Mouse (Mus musculus): ENCODE measurements around the gene Tomm40l. TPM values are rescaled to one million over a fixed set of nuclear protein-coding genes. Genes with fewer than 3 reads are reported as not detected.

Tomm40l gene
- polyA plus RNA-seq, 1 experiment from 2014 or later: 32.2 TPM

DNA sequence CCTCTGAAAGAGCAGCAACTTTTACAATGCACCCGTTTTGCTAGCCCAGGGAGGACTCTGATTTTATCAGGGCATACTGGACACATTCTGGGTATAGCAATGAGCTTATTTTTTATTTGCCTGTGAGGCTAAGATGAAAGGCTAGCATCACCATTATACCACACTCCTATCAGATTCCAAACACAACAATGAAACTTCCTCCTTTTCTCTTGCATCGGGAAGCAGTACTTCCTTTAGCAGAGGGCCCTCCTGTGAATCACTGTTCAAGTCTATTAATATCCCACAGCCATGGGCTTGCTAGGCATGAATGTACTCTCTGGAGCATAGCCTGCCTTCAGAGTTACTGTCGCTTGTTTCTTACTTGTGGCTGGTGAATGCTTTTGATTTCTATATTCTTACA lies 51.2 kb downstream of the Tomm40l start:
- Histone ChIP-seq H3K4me3 (no peak overlapping the region), H3K27me3 (ENCODE audit: low read depth, poor library complexity, severe bottlenecking) (no peaks in the 10 kb centered on the region), H3K4me1 (peaks cover 5% of the 10 kb centered on the region; the same call in 1 of the 2 replicates), H3K27ac (replicated peaks) (no peak overlapping the region), H3K9me3 (replicated peaks) (no peaks in the 10 kb centered on the region), H3K36me3 (peaks cover 18% of the 10 kb centered on the region)
- WGBS: 65% methylated on average over 3 of the region's 3 CpGs
- no peak for DNase-seq (ENCODE audit: low spot score)

DNA sequence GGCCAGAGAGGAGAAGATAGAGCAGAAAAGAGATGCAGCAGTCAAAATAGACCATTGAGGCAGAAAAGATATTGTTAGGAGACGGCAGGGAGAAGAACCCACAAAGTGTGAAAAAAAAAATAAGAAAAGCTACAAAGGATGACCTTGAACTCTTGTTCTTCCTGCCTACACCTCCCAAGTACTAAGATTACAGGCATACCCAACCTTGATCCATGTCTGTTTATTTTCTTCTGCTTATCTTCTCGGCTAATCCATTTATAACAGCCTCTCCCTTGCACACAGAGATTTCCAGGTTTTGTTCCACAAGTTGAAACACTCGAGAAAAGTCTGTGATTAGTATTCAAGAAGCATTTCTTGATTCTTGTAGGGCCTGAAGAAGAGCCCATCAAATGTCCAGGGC lies 52.4 kb downstream of the Tomm40l start:
- DNase-seq (ENCODE audit: low spot score): no peak
- no peaks in the 10 kb centered on the region for H3K27me3 ChIP-seq (ENCODE audit: low read depth, poor library complexity, severe bottlenecking)
- H3K36me3 ChIP-seq: peaks cover 18% of the 10 kb centered on the region
- H3K27ac ChIP-seq (replicated peaks): no peak overlapping the region
- H3K4me1 ChIP-seq: peaks cover 5% of the 10 kb centered on the region; the same call in 1 of the 2 replicates
- H3K9me3 ChIP-seq (replicated peaks): no peaks in the 10 kb centered on the region
- WGBS: 55% methylated on average over 3 of the region's 3 CpGs
- H3K4me3 ChIP-seq: no peak overlapping the region

DNA sequence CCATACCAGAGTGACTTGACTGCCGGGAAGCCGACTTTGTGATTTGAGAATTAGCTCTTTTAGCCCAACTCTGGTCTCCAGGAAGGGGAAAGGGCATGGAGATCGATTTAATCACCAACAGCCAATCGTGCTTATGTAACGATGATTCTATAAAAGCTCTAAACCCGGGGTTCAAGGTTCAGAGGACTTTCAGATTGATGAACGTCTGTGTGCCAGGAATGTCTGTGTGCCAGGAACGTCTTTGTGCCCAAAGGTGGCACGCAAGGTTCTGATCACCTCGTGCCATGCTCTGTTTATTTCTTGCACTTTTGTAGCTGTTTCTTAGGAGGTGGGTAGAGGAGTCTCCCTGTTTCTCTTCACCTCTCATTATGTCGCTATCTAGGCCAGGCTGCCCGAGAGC lies 53.4 kb downstream of the Tomm40l start:
- DNase-seq (ENCODE audit: low spot score): no peak
- Histone ChIP-seq H3K4me3 (no peak overlapping the region), H3K27me3 (ENCODE audit: low read depth, poor library complexity, severe bottlenecking) (no peaks in the 10 kb centered on the region), H3K9me3 (replicated peaks) (no peaks in the 10 kb centered on the region), H3K27ac (replicated peaks) (no peak overlapping the region), H3K36me3 (peaks cover 13% of the 10 kb centered on the region; the same call in 1 of the 2 replicates), H3K4me1 (peaks cover 5% of the 10 kb centered on the region; the same call in 1 of the 2 replicates)
- 86% methylated on average over 12 of the region's 12 CpGs for WGBS

Other genes starting within 250 kb of the Tomm40l start
- 0.40 TPM in 1 of 2 replicates, not detected in the other for gene Fcgr2b, start 246.0 kb downstream of the Tomm40l start, polyA plus RNA-seq (2016; fragmentation: Nextera tagmentation; extraction: Ambion mirVana)
- 0.25 TPM in 1 of 2 replicates, not detected in the other for gene Fcgr4, start 203.6 kb downstream of the Tomm40l start, polyA plus RNA-seq (2016; fragmentation: Nextera tagmentation; extraction: Ambion mirVana)
- 5.5 and 7.8 TPM in 2 replicates for gene Fcgr3, start 157.6 kb downstream of the Tomm40l start, polyA plus RNA-seq (2016; fragmentation: Nextera tagmentation; extraction: Ambion mirVana)
- 2.8 and 2.9 TPM in 2 replicates for gene Cfap126, start 108.6 kb downstream of the Tomm40l start, polyA plus RNA-seq (2016; fragmentation: Nextera tagmentation; extraction: Ambion mirVana)
- 301 and 309 TPM in 2 replicates for gene Sdhc, start 71.9 kb downstream of the Tomm40l start, polyA plus RNA-seq (2016; fragmentation: Nextera tagmentation; extraction: Ambion mirVana)
- gene Mpz, start 71.8 kb downstream of the Tomm40l start, polyA plus RNA-seq (2016; fragmentation: Nextera tagmentation; extraction: Ambion mirVana): 0.26 TPM in 1 of 2 replicates, not detected in the other
- 26.7 and 35.9 TPM in 2 replicates for gene Pcp4l1, start 26.2 kb downstream of the Tomm40l start, polyA plus RNA-seq (2016; fragmentation: Nextera tagmentation; extraction: Ambion mirVana)
- 0.28 and 0.36 TPM in 2 replicates for gene Nr1i3, start 8.5 kb downstream of the Tomm40l start, polyA plus RNA-seq (2016; fragmentation: Nextera tagmentation; extraction: Ambion mirVana)
- 4.1 and 4.4 TPM in 2 replicates for gene Apoa2, start 2.5 kb upstream of the Tomm40l start, polyA plus RNA-seq (2016; fragmentation: Nextera tagmentation; extraction: Ambion mirVana)
- 12.7 and 21.1 TPM in 2 replicates for gene Fcer1g, start 11.9 kb upstream of the Tomm40l start, polyA plus RNA-seq (2016; fragmentation: Nextera tagmentation; extraction: Ambion mirVana)
- 9.9 and 10.9 TPM in 2 replicates for gene Adamts4, start 27.9 kb upstream of the Tomm40l start, polyA plus RNA-seq (2016; fragmentation: Nextera tagmentation; extraction: Ambion mirVana)
- gene Ndufs2, start 28.9 kb upstream of the Tomm40l start, polyA plus RNA-seq (2016; fragmentation: Nextera tagmentation; extraction: Ambion mirVana): 267 and 268 TPM in 2 replicates
- gene B4galt3, start 47.8 kb upstream of the Tomm40l start, polyA plus RNA-seq (2016; fragmentation: Nextera tagmentation; extraction: Ambion mirVana): 63.5 and 69.5 TPM in 2 replicates
- 53.0 and 63.9 TPM in 2 replicates for gene Ppox, start 58.7 kb upstream of the Tomm40l start, polyA plus RNA-seq (2016; fragmentation: Nextera tagmentation; extraction: Ambion mirVana)
- 102 and 109 TPM in 2 replicates for gene Usp21, start 65.5 kb upstream of the Tomm40l start, polyA plus RNA-seq (2016; fragmentation: Nextera tagmentation; extraction: Ambion mirVana)
- 102 and 108 TPM in 2 replicates for gene Ufc1, start 72.5 kb upstream of the Tomm40l start, polyA plus RNA-seq (2016; fragmentation: Nextera tagmentation; extraction: Ambion mirVana)
- 48.5 and 48.9 TPM in 2 replicates for gene Dedd, start 106.6 kb upstream of the Tomm40l start, polyA plus RNA-seq (2016; fragmentation: Nextera tagmentation; extraction: Ambion mirVana)
- 39.4 and 43.5 TPM in 2 replicates for gene Nit1, start 123.1 kb upstream of the Tomm40l start, polyA plus RNA-seq (2016; fragmentation: Nextera tagmentation; extraction: Ambion mirVana)
- 146 and 155 TPM in 2 replicates for gene Pfdn2, start 123.2 kb upstream of the Tomm40l start, polyA plus RNA-seq (2016; fragmentation: Nextera tagmentation; extraction: Ambion mirVana)
- gene Klhdc9, start 138.3 kb upstream of the Tomm40l start, polyA plus RNA-seq (2016; fragmentation: Nextera tagmentation; extraction: Ambion mirVana): 1.8 and 2.3 TPM in 2 replicates
- 0.60 and 1.2 TPM in 2 replicates for gene Nectin4, start 147.6 kb upstream of the Tomm40l start, polyA plus RNA-seq (2016; fragmentation: Nextera tagmentation; extraction: Ambion mirVana)
- gene Arhgap30, start 166.4 kb upstream of the Tomm40l start, polyA plus RNA-seq (2016; fragmentation: Nextera tagmentation; extraction: Ambion mirVana): 0.69 and 0.87 TPM in 2 replicates
- 138 and 161 TPM in 2 replicates for gene Usf1, start 188.8 kb upstream of the Tomm40l start, polyA plus RNA-seq (2016; fragmentation: Nextera tagmentation; extraction: Ambion mirVana)
- 8.4 and 9.6 TPM in 2 replicates for gene Tstd1, start 196.4 kb upstream of the Tomm40l start, polyA plus RNA-seq (2016; fragmentation: Nextera tagmentation; extraction: Ambion mirVana)
- gene F11r, start 215.0 kb upstream of the Tomm40l start, polyA plus RNA-seq (2016; fragmentation: Nextera tagmentation; extraction: Ambion mirVana): 14.0 TPM in 2 replicates